22 mouse cellular contexts compared by ENCODE assay signal in the genomic region with DNA sequence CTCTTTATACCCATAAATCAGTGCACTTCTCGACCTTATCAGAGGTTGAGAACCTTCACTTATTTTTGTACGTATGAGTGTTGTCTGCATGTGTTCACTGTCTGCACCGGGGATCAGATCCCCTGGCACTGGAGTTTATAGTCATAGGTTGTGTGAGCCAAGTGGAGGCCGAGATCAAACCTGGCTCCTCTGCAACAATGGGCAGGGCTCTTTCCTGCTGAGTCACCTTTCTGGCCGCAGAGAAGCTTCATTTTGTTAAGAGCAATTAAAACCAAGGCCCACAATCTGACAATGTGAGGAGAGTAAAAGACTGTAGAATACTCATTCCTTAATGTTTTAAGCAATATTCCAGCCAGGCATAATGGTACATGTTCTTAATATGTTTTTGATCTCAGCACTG. TPM values are rescaled to one million over a fixed set of nuclear protein-coding genes. Genes with fewer than 3 reads are reported as not detected.
DNase-seq lines count a peak whose midpoint lies in the region; TF ChIP-seq lines count a peak whose summit lies in the region.
"Had no signal": no experiment of that assay in that cellular context is flagged by ENCODE, and none has a peak within 500 bp of the region (broad histone marks: within the 10 kb centered on the region; RNA-seq: fewer than 3 reads in every experiment).

No protein-coding gene starts in this region.

- peak overlapping the region; percentile 20; the same call in 1 of the 2 replicates for H3K27ac ChIP-seq in gastrocnemius, adult 2 months
- H3K27ac ChIP-seq: heart, embryonic 10.5 days; heart, embryonic 15.5 days; kidney, embryonic 15.5 days; limb, embryonic 13.5 days; liver, embryonic 13.5 days; macrophage; midbrain, embryonic 13.5 days; stomach, embryonic 15.5 days had no signal

- no peak overlapping the region for H3K4me3 ChIP-seq in gastrocnemius, adult 2 months
- H3K4me3 ChIP-seq: heart, embryonic 10.5 days; heart, embryonic 15.5 days; kidney, embryonic 15.5 days; limb, embryonic 13.5 days; liver, embryonic 13.5 days; midbrain, embryonic 13.5 days; stomach, embryonic 15.5 days had no signal

- DNase-seq in gastrocnemius, adult 2 months: no peak
- DNase-seq in gastrocnemius, postnatal 4 days (ENCODE audit: low spot score in 2 of 2): no peak
- DNase-seq in 416B (ENCODE audit: low read depth) (peak; percentile 53), R1 (ENCODE audit: low read depth, low spot score) (peak; percentile 23)
- peak; percentile 17 for DNase-seq in fibroblast of lung, adult 2 months (ENCODE audit: low read depth)
- no peak for DNase-seq in embryo, embryonic 9.5 days (ENCODE audit: extremely low spot score)
- no peak for DNase-seq in frontal cortex, adult 2 months (ENCODE audit: extremely low spot score in 1 of 2, low spot score in 1 of 2)
- DNase-seq: cerebellum, adult 18-20 months; cerebellum, postnatal 25 days; kidney, adult 18-20 months; kidney, postnatal 25 days; liver, embryonic 13.5 days; lung, adult 18-20 months; lung, postnatal 10 days; thymus, postnatal 14 days had no signal

- no peak for TF ChIP-seq CTCF in gastrocnemius, adult 2 months (IDR thresholded peaks at IDR 0.05)

- intact Hi-C loops in gastrocnemius, adult 2 months (cut with DNase I): no loop called here

RNA-seq across cellular contexts. Expression of gene Sf3b1, which starts 33.7 kb away (rescaled TPM):
- total RNA-seq in gastrocnemius, adult 2 months (2021): 10 to 100 TPM; 53.6 to 56.3 TPM
- total RNA-seq in gastrocnemius, postnatal 4 days (2021): 100 to 1,000 TPM; 109 to 130 TPM
- polyA plus RNA-seq in frontal cortex, adult 2 months (2012; rRNA removed): 188 and 205 TPM in 2 replicates

RNA-seq across cellular contexts. Expression of gene Coq10b, which starts 59.0 kb away (rescaled TPM):
- 10 to 100 TPM; 13.7 to 17.0 TPM for total RNA-seq in gastrocnemius, adult 2 months (2021)
- total RNA-seq in gastrocnemius, postnatal 4 days (2021): 10 to 100 TPM in 1 of 2 experiments, 1 to 10 TPM in 1; 8.9 to 14.2 TPM
- 27.8 and 31.9 TPM in 2 replicates for polyA plus RNA-seq in frontal cortex, adult 2 months (2012; rRNA removed)

Comparison
In these comparisons a context has a peak if more than half of its experiments do, and no peak if none do; other contexts are left out.
1. DNase-seq: peak in 416B (single experiment), R1 (single experiment) and fibroblast of lung, adult 2 months (single experiment); none in gastrocnemius, adult 2 months (single experiment), gastrocnemius, postnatal 4 days (0 of 2), embryo, embryonic 9.5 days (single experiment) and frontal cortex, adult 2 months (0 of 2).